Mouse (Mus musculus) embryonic stem cell, embryonic (primary cell): ENCODE measurements around the gene Ramac.

Source experiments
- CTCF ChIA-PET, 4 experiments: fragments of 300-600 bp in 2 of 4; fragments of 350-600 bp in 2 of 4; sonication (Branson Sonifier 250); formaldehyde crosslinking; loops; one replicate each; lab custom pipeline; 2022; ENCODE audit warnings: inconsistent platforms in 2 of 4; lab: Charles Lee
- POLR2A ChIA-PET, 4 experiments: fragments of 300-600 bp in 2 of 4; fragments of 350-600 bp in 2 of 4; sonication (Branson Sonifier 250); formaldehyde crosslinking; loops; one replicate each; lab custom pipeline; 2022; ENCODE audit warnings: antibody characterized with exemption in 4 of 4, inconsistent platforms in 1 of 4; lab: Charles Lee

The Ramac gene

GRCm38 (mm10) chr7:81762180-81763109 lies at the start of gene Ramac:
Gene Ramac (plus strand): TSS chr7:81762925.
- ChIA-PET POLR2A (interaction anchor here (0.6 to 3.0 kb wide), 90 partner anchors 8 to 1105 kb away, joined by 3 to 36 read pairs (median 3); partner anchors contain the start of genes 3110040N11Rik (in 3 of the 4), Cpeb1 (in 2 of the 4), Whamm (in 2 of the 4) and Btbd1 (in 1 of the 4)), CTCF (interaction anchor here (0.5 to 3.3 kb wide), 35 partner anchors 11 to 910 kb away, joined by 3 to 24 read pairs (median 3); partner anchors contain the start of genes Btbd1 (in 1 of the 4), Cpeb1 (in 1 of the 4) and Whamm (in 1 of the 4))

GRCm38 (mm10) chr7:81718657-81719056 lies 44.1 kb upstream of the Ramac start:
- ChIA-PET POLR2A (no interaction called here), CTCF (no interaction called here)

- ChIA-PET POLR2A (no interaction called here), CTCF (no interaction called here)
Observed at GRCm38 (mm10) chr7:81719216-81719661, 43.5 kb upstream of the Ramac start.

GRCm38 (mm10) chr7:81721271-81721670 lies 41.5 kb upstream of the Ramac start:
- CTCF ChIA-PET, result no interaction called here
- POLR2A ChIA-PET, result interaction anchor here in 1 of 4 experiments (1.0 kb wide), 1 partner anchor 41 kb away, joined by 3 read pairs; the partner anchor contains the start of gene Ramac

GRCm38 (mm10) chr7:81723851-81724250 lies 38.9 kb upstream of the Ramac start:
- ChIA-PET CTCF (no interaction called here), POLR2A (no interaction called here)

- ChIA-PET CTCF (interaction anchor here in 1 of 4 experiments (0.6 kb wide), 1 partner anchor 1812 kb away, joined by 3 read pairs; no protein-coding TSS in a partner anchor), POLR2A (interaction anchor here in 2 of 4 experiments (1.6 kb wide), 2 partner anchors 9 to 118 kb away, joined by 4 read pairs; no protein-coding TSS in a partner anchor)
Observed at GRCm38 (mm10) chr7:81725986-81726727, 36.6 kb upstream of the Ramac start.

GRCm38 (mm10) chr7:81726728-81727005 lies 36.1 kb upstream of the Ramac start:
- ChIA-PET CTCF (interaction anchor here in 1 of 4 experiments (0.6 kb wide), 1 partner anchor 1812 kb away, joined by 3 read pairs; no protein-coding TSS in a partner anchor), POLR2A (interaction anchor here in 2 of 4 experiments (1.6 kb wide), 2 partner anchors 9 to 119 kb away, joined by 4 read pairs; no protein-coding TSS in a partner anchor)

- ChIA-PET CTCF (interaction anchor here in 1 of 4 experiments (0.6 kb wide), 1 partner anchor 13 kb away, joined by 3 read pairs; no protein-coding TSS in a partner anchor), POLR2A (interaction anchor here in 1 of 4 experiments (0.6 kb wide), 1 partner anchor 267 kb away, joined by 3 read pairs; no protein-coding TSS in a partner anchor)
Observed at GRCm38 (mm10) chr7:81727716-81728115, 35.0 kb upstream of the Ramac start.

GRCm38 (mm10) chr7:81729787-81730186 lies 32.9 kb upstream of the Ramac start:
- POLR2A ChIA-PET, result interaction anchor here in 2 of 4 experiments (0.8 to 1.0 kb wide), 2 partner anchors 30 to 33 kb away, joined by 3 read pairs; partner anchors contain the start of gene Ramac (in 1 of the 2)
- CTCF ChIA-PET, result interaction anchor here in 1 of 4 experiments (0.6 kb wide), 1 partner anchor 9 kb away, joined by 6 read pairs; no protein-coding TSS in a partner anchor

- POLR2A ChIA-PET, result interaction anchor here in 1 of 4 experiments (1.2 kb wide), 1 partner anchor 14 kb away, joined by 3 read pairs; no protein-coding TSS in a partner anchor
- CTCF ChIA-PET, result no interaction called here
Observed at GRCm38 (mm10) chr7:81731181-81731651, 31.5 kb upstream of the Ramac start.

GRCm38 (mm10) chr7:81732183-81733089 lies 30.3 kb upstream of the Ramac start:
- ChIA-PET POLR2A (interaction anchor here in 2 of 4 experiments (1.0 to 1.2 kb wide), 2 partner anchors 15 to 30 kb away, joined by 3 read pairs; partner anchors contain the start of gene Ramac (in 1 of the 2)), CTCF (interaction anchor here in 1 of 4 experiments (0.9 kb wide), 1 partner anchor 136 kb away, joined by 3 read pairs; no protein-coding TSS in a partner anchor)

GRCm38 (mm10) chr7:81735300-81736048 lies 27.3 kb upstream of the Ramac start:
- ChIA-PET POLR2A (no interaction called here), CTCF (no interaction called here)

- POLR2A ChIA-PET, result interaction anchor here in 1 of 4 experiments (0.8 to 1.1 kb wide), 3 partner anchors 10 to 24 kb away, joined by 3 read pairs; partner anchors contain the start of gene Ramac
- CTCF ChIA-PET, result interaction anchor here in 1 of 4 experiments (0.6 kb wide), 1 partner anchor 185 kb away, joined by 3 read pairs; no protein-coding TSS in a partner anchor
Observed at GRCm38 (mm10) chr7:81738720-81739385, 23.9 kb upstream of the Ramac start.

- ChIA-PET CTCF (interaction anchor here in 1 of 4 experiments (0.5 kb wide), 1 partner anchor 379 kb away, joined by 3 read pairs; no protein-coding TSS in a partner anchor), POLR2A (interaction anchor here in 1 of 4 experiments (1.0 to 1.1 kb wide), 2 partner anchors 8 to 23 kb away, joined by 3 read pairs; no protein-coding TSS in a partner anchor)
Observed at GRCm38 (mm10) chr7:81740010-81740409, 22.7 kb upstream of the Ramac start.

- CTCF ChIA-PET, result interaction anchor here (0.6 to 1.8 kb wide), 7 partner anchors 18 to 221 kb away, joined by 3 to 6 read pairs (median 4); partner anchors contain the start of gene Ramac (in 3 of the 4)
- POLR2A ChIA-PET, result interaction anchor here in 3 of 4 experiments (0.6 to 1.6 kb wide), 5 partner anchors 11 to 131 kb away, joined by 3 to 11 read pairs (median 3); partner anchors contain the start of gene Ramac (in 1 of the 3)
Observed at GRCm38 (mm10) chr7:81744145-81744544, 18.6 kb upstream of the Ramac start.
